Mouse (Mus musculus) cortical plate, adult 2 months (tissue): ENCODE measurements around the gene Pls1.

Source experiments
- CTCF ChIP-seq: fragments of 200-500 bp; IDR thresholded peaks from 2 replicates; pipeline ENCODE4 v1.5.1; 2011; ENCODE audit warnings: mild to moderate bottlenecking, control low read depth, low read length; ENCODE audit not compliant: insufficient read depth; ENCODE audit errors: extremely low read depth
- POLR2A ChIP-seq: fragments of 200-500 bp; IDR thresholded peaks from 2 replicates; pipeline ENCODE4 v1.6.1; 2011; ENCODE audit warnings: mild to moderate bottlenecking, low read length, control low read depth; ENCODE audit not compliant: insufficient read depth; ENCODE audit errors: extremely low read depth

DNA sequence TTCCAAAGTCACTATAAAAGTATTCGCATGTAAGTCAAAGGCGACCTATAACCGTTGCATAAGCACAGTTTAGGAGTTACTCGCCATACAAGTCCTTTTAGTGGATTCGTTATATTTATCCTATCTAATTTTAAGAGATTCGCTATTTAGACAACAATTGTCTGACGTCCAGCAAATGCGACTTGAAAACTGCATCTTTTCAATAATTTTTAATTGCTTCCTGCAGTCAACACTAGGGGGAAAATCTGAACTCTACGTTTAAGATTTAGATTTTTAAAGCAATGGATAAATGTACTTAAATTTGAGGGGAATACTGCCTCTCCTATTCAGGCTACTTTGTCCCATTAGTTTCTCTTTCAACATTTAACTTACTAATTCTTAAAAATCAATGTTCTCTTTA is 94.4 kb downstream of the Pls1 start:
- TF ChIP-seq CTCF (no peak), POLR2A (no peak)
